In the genomic region with DNA sequence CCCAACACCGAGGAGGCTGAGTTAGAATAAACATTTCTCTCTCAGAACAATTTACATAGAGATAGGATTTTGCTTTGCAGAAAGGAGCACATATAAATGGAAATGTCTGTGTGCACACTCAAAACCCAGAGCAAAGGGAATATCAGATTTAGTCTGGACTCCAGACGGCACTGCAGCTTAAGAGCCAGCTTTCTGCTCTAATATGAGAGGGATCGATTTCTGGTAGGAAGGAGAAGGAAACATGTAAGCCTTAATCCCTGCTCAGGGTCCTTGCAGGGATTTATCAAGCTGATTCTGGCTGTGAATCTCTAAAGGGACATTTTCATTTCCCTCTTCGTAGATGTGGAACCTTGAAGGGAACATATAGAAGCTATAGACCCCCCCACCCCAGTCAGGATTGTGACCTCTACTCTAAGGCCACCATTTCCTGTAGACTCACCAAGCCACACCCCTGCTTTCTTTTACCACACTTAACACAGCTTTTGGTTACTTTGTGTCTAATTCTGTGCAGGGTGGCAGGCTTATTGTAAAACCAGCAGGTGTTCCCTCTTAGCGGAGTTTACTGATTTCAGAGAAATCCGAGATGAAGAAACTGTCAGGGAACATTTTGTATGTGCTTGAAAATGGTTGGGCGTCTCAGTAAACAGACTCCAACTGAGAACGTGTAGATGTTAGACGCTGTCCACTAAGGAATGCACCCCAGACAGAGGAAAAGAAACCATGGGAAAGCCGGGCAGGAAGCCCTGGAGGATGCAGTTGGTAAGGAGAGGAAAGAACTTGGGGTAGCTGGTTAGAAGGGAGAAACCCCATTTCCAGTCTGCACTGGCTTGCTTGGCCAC, we compare ENCODE assay signal across 10 mouse cellular contexts. TPM values are rescaled to one million over a fixed set of nuclear protein-coding genes. Genes with fewer than 3 reads are reported as not detected.
DNase-seq lines count a peak whose midpoint lies in the region; ATAC-seq lines count a peak whose summit lies in the region.
"Had no signal": no experiment of that assay in that cellular context is flagged by ENCODE, and none has a peak within 500 bp of the region (broad histone marks: within the 10 kb centered on the region; RNA-seq: fewer than 3 reads in every experiment).

No protein-coding gene starts in this region.

- peak overlapping the region; percentile 35; the same call in 1 of the 2 replicates for H3K27ac ChIP-seq in heart, embryonic 15.5 days
- H3K27ac ChIP-seq in embryonic facial prominence, embryonic 15.5 days (replicated peaks), result peak overlapping the region; percentile 40
- H3K27ac ChIP-seq in midbrain, embryonic 11.5 days (ENCODE audit: low read depth, low read length), result no peak overlapping the region
- H3K27ac ChIP-seq in forebrain, embryonic 14.5 days (ENCODE audit: low read depth, low read length), result no peak overlapping the region

- H3K4me3 ChIP-seq in heart, embryonic 15.5 days, result no peak overlapping the region
- H3K4me3 ChIP-seq in embryonic facial prominence, embryonic 15.5 days (replicated peaks), result no peak overlapping the region
- no peak overlapping the region for H3K4me3 ChIP-seq in midbrain, embryonic 11.5 days (ENCODE audit: low read depth, low read length)
- no peak overlapping the region for H3K4me3 ChIP-seq in forebrain, embryonic 14.5 days (ENCODE audit: low read depth, low read length)

- no peak overlapping the region for H3K4me2 ChIP-seq in heart, embryonic 15.5 days
- H3K4me2 ChIP-seq in embryonic facial prominence, embryonic 15.5 days (replicated peaks), result no peak overlapping the region
- H3K4me2 ChIP-seq in midbrain, embryonic 11.5 days, result no peak overlapping the region
- no peak overlapping the region for H3K4me2 ChIP-seq in forebrain, embryonic 14.5 days (ENCODE audit: low read length)

- no peak for DNase-seq in heart, postnatal 25 days (ENCODE audit: low spot score)
- DNase-seq in NIH3T3 (ENCODE audit: low read depth), result peak; percentile 46
- peak; percentile 83 for DNase-seq in midbrain, embryonic 11.5 days (ENCODE audit: low spot score, missing footprints)
- DNase-seq in urinary bladder, adult 2 months (ENCODE audit: low spot score), result no peak
- no peak for DNase-seq in layer of hippocampus, adult 18-20 months (ENCODE audit: low spot score in 2 of 2)
- DNase-seq in forebrain, embryonic 14.5 days (ENCODE audit: low spot score), result no peak
- DNase-seq: kidney, postnatal 4 days; right cerebral cortex, postnatal 4 days had no signal

- H3K4me1 ChIP-seq in heart, embryonic 15.5 days (replicated peaks), result peaks cover 9% of the 10 kb centered on the region
- H3K4me1 ChIP-seq in embryonic facial prominence, embryonic 15.5 days, result peaks cover 13% of the 10 kb centered on the region; the same call in 1 of the 2 replicates
- peaks cover 8% of the 10 kb centered on the region for H3K4me1 ChIP-seq in midbrain, embryonic 11.5 days (ENCODE audit: control insufficient read depth, insufficient read depth, low read length)
- H3K4me1 ChIP-seq in forebrain, embryonic 14.5 days (ENCODE audit: control insufficient read depth, insufficient read depth, low read length), result no peaks in the 10 kb centered on the region

- no peak overlapping the region for H3K9ac ChIP-seq in heart, embryonic 15.5 days
- no peak overlapping the region for H3K9ac ChIP-seq in embryonic facial prominence, embryonic 15.5 days
- no peak overlapping the region for H3K9ac ChIP-seq in midbrain, embryonic 11.5 days (ENCODE audit: low read length)
- H3K9ac ChIP-seq in forebrain, embryonic 14.5 days (ENCODE audit: low read length), result no peak overlapping the region

- H3K36me3 ChIP-seq in heart, embryonic 15.5 days, result no peaks in the 10 kb centered on the region
- H3K36me3 ChIP-seq in embryonic facial prominence, embryonic 15.5 days, result no peaks in the 10 kb centered on the region
- H3K36me3 ChIP-seq in midbrain, embryonic 11.5 days (ENCODE audit: control insufficient read depth, insufficient read depth, low read length), result no peaks in the 10 kb centered on the region
- no peaks in the 10 kb centered on the region for H3K36me3 ChIP-seq in forebrain, embryonic 14.5 days (ENCODE audit: control insufficient read depth, insufficient read depth, low read length)

- WGBS in heart, embryonic 15.5 days, result 43% methylated on average over 10 of the region's 10 CpGs
- 18% methylated on average over 10 of the region's 10 CpGs for WGBS in embryonic facial prominence, embryonic 15.5 days
- 51% methylated on average over 10 of the region's 10 CpGs for WGBS in midbrain, embryonic 11.5 days
- WGBS in forebrain, embryonic 14.5 days, result 37% methylated on average over 10 of the region's 10 CpGs

- intact Hi-C loops in heart, postnatal 25 days (cut with DNase I), result no loop called here

- H3K9me3 ChIP-seq in heart, embryonic 15.5 days (replicated peaks), result no peaks in the 10 kb centered on the region
- H3K9me3 ChIP-seq in embryonic facial prominence, embryonic 15.5 days (replicated peaks), result no peaks in the 10 kb centered on the region
- H3K9me3 ChIP-seq in midbrain, embryonic 11.5 days (ENCODE audit: control insufficient read depth, low read length), result no peaks in the 10 kb centered on the region
- no peaks in the 10 kb centered on the region for H3K9me3 ChIP-seq in forebrain, embryonic 14.5 days (replicated peaks; ENCODE audit: control insufficient read depth, low read length)

- H3K27me3 ChIP-seq in heart, embryonic 15.5 days, result no peaks in the 10 kb centered on the region
- H3K27me3 ChIP-seq in embryonic facial prominence, embryonic 15.5 days, result no peaks in the 10 kb centered on the region
- H3K27me3 ChIP-seq in midbrain, embryonic 11.5 days (ENCODE audit: control insufficient read depth, insufficient read depth, low read length), result no peaks in the 10 kb centered on the region
- H3K27me3 ChIP-seq in forebrain, embryonic 14.5 days (replicated peaks; ENCODE audit: control insufficient read depth, insufficient read depth, low read length), result no peaks in the 10 kb centered on the region

- no peak for ATAC-seq in heart, embryonic 15.5 days (replicated peaks; ENCODE audit: insufficient number of reproducible peaks, insufficient read depth, low FRiP score, low read depth)
- no peak for ATAC-seq in embryonic facial prominence, embryonic 15.5 days (ENCODE audit: insufficient number of reproducible peaks, low FRiP score, low TSS enrichment, low read depth)
- no peak for ATAC-seq in midbrain, embryonic 11.5 days (ENCODE audit: low FRiP score)
- no peak for ATAC-seq in forebrain, embryonic 14.5 days

RNA-seq across cellular contexts. Expression of a gene that starts 20.9 kb away (rescaled TPM):
- polyA plus RNA-seq in heart, embryonic 15.5 days (2015; fragmentation: Nextera tagmentation; extraction: Ambion mirVana), result 0.58 and 0.62 TPM in 2 replicates
- 10 to 100 TPM in 1 of 2 experiments, 1 to 10 TPM in 1; 8.9 to 11.6 TPM for total RNA-seq in heart, postnatal 25 days (2021)
- polyA plus RNA-seq in embryonic facial prominence, embryonic 15.5 days (2015; fragmentation: Nextera tagmentation; extraction: Ambion mirVana), result 0.68 and 0.81 TPM in 2 replicates
- 0.75 and 0.87 TPM in 2 replicates for polyA plus RNA-seq in midbrain, embryonic 11.5 days (2014; fragmentation: Nextera tagmentation; extraction: Ambion mirVana)
- 1.1 and 3.0 TPM in 2 replicates for polyA plus RNA-seq in urinary bladder, adult 2 months (2012; rRNA removed)
- 1 to 10 TPM; 3.6 to 3.8 TPM for total RNA-seq in layer of hippocampus, adult 18-20 months (2021)
- polyA plus RNA-seq in forebrain, embryonic 14.5 days (2014; fragmentation: Nextera tagmentation; extraction: Ambion mirVana), result 0.43 and 0.78 TPM in 2 replicates

Comparison
In these comparisons a context has a peak if more than half of its experiments do, and no peak if none do; other contexts are left out.
1. H3K27ac ChIP-seq: peak in heart, embryonic 15.5 days (single experiment) and embryonic facial prominence, embryonic 15.5 days (single experiment); none in midbrain, embryonic 11.5 days (single experiment) and forebrain, embryonic 14.5 days (single experiment).
2. DNase-seq: peak in NIH3T3 (single experiment) and midbrain, embryonic 11.5 days (single experiment); none in heart, postnatal 25 days (single experiment), urinary bladder, adult 2 months (single experiment), layer of hippocampus, adult 18-20 months (0 of 2) and forebrain, embryonic 14.5 days (single experiment).